Mouse (Mus musculus): ENCODE data around the gene Snap29.

The Snap29 gene

GRCm38 (mm10) chr16:17405736-17406443 is at the start of gene Snap29, which contains the start of gene Pi4ka:
Snap29 (plus strand) TSS chr16:17405986.
Pi4ka (minus strand) TSS chr16:17406314.
- peak; percentile 100 for DNase-seq

GRCm38 (mm10) chr16:17356031-17356430 is 49.8 kb upstream of the Snap29 start:
- no peak for DNase-seq

GRCm38 (mm10) chr16:17358787-17359186 is 47.0 kb upstream of the Snap29 start:
- DNase-seq = no peak

GRCm38 (mm10) chr16:17382306-17382705 is 23.5 kb upstream of the Snap29 start:
- DNase-seq = no peak

GRCm38 (mm10) chr16:17383594-17384326 is 22.0 kb upstream of the Snap29 start:
- DNase-seq = no peak

- DNase-seq = no peak
Measured at GRCm38 (mm10) chr16:17392784-17393183, 13.0 kb upstream of the Snap29 start.

- DNase-seq = peak in 1 of 2 experiments; percentile 45
Measured at GRCm38 (mm10) chr16:17402855-17403254, 2.9 kb upstream of the Snap29 start.

- peak; percentile 82 to 84 for DNase-seq
Measured at GRCm38 (mm10) chr16:17405271-17405696, 502 bp upstream of the Snap29 start.

GRCm38 (mm10) chr16:17406512-17407231 is 886 bp downstream of the Snap29 start:
- peak; percentile 15 to 16 for DNase-seq

GRCm38 (mm10) chr16:17409046-17409445 is 3.3 kb downstream of the Snap29 start:
- DNase-seq = no peak

GRCm38 (mm10) chr16:17410209-17410608 is 4.4 kb downstream of the Snap29 start:
- no peak for DNase-seq

- DNase-seq = no peak
Measured at GRCm38 (mm10) chr16:17423021-17423420, 17.2 kb downstream of the Snap29 start.

- DNase-seq = no peak
Measured at GRCm38 (mm10) chr16:17432576-17432975, 26.8 kb downstream of the Snap29 start.

GRCm38 (mm10) chr16:17451541-17452372 is 46.0 kb downstream of the Snap29 start, which contains the start of gene Crkl:
Crkl (plus strand) TSS chr16:17451987.
- DNase-seq = peak; percentile 98

- DNase-seq = peak in 1 of 2 experiments; percentile 66
Measured at GRCm38 (mm10) chr16:17452373-17452715, 46.6 kb downstream of the Snap29 start.

GRCm38 (mm10) chr16:17456901-17457300 is 51.1 kb downstream of the Snap29 start:
- DNase-seq = peak in 1 of 2 experiments; percentile 17

GRCm38 (mm10) chr16:17460254-17460653 is 54.5 kb downstream of the Snap29 start:
- peak in 1 of 2 experiments; percentile 56 for DNase-seq

- DNase-seq = no peak
Measured at GRCm38 (mm10) chr16:17461596-17461995, 55.8 kb downstream of the Snap29 start.

- no peak for DNase-seq
Measured at GRCm38 (mm10) chr16:17463184-17463583, 57.4 kb downstream of the Snap29 start.

GRCm38 (mm10) chr16:17466875-17467663 is 61.3 kb downstream of the Snap29 start:
- DNase-seq = no peak

GRCm38 (mm10) chr16:17472498-17472897 is 66.7 kb downstream of the Snap29 start:
- DNase-seq = no peak
